Mouse (Mus musculus) liver, postnatal 0 days (tissue): ENCODE results near the gene Ccdc158. TPM values are rescaled to one million over a fixed set of nuclear protein-coding genes. Genes with fewer than 3 reads are reported as not detected.

Experiments
- ATAC-seq: fragments of 200-750 bp; cut with Nextera tagmentation; 2 replicates; pipeline ENCODE4 v1.8.0; 2017; ENCODE audit warnings: mild to moderate bottlenecking, moderate library complexity
- DNase-seq: peaks from one replicate; pipeline ENCODE4 v3.0.0-alpha.2; 2016
- H3K27ac ChIP-seq: fragments of 300-500 bp; sonication (generic); 2 replicates; pipeline ENCODE4 v1.5.1; 2014; ENCODE audit warnings: antibody characterized with exemption, moderate library complexity, mild to moderate bottlenecking, low read depth
- H3K27me3 ChIP-seq: fragments of 300-500 bp; sonication (generic); 2 replicates; pipeline ENCODE4 v1.6.1; 2014; ENCODE audit warnings: low read length, control low read depth, mixed read lengths; ENCODE audit not compliant: insufficient read depth
- H3K36me3 ChIP-seq: fragments of 300-500 bp; sonication (generic); replicated peaks from 2 replicates; pipeline ENCODE4 v1.6.1; 2014; ENCODE audit warnings: mild to moderate bottlenecking, control low read depth, low read length, moderate library complexity, mixed read lengths; ENCODE audit not compliant: insufficient read depth
- H3K4me1 ChIP-seq: fragments of 300-500 bp; sonication (generic); 2 replicates; pipeline ENCODE4 v1.6.1; 2014; ENCODE audit warnings: antibody characterized with exemption, mild to moderate bottlenecking, control low read depth; ENCODE audit not compliant: insufficient read depth
- H3K4me2 ChIP-seq: fragments of 300-500 bp; sonication (generic); 2 replicates; pipeline ENCODE4 v1.6.1; 2014; ENCODE audit warnings: low read depth, mild to moderate bottlenecking, low read length, moderate library complexity, mixed read lengths
- H3K4me3 ChIP-seq: fragments of 300-500 bp; sonication (generic); 2 replicates; pipeline ENCODE4 v1.5.1; 2014; ENCODE audit warnings: low read depth, low read length
- H3K9ac ChIP-seq: fragments of 300-500 bp; sonication (generic); replicated peaks from 2 replicates; pipeline ENCODE4 v1.6.1; 2014; ENCODE audit warnings: mild to moderate bottlenecking, moderate library complexity
- H3K9me3 ChIP-seq: fragments of 300-500 bp; sonication (generic); 2 replicates; pipeline ENCODE4 v1.6.1; 2016; ENCODE audit warnings: mild to moderate bottlenecking, control low read depth, low read length, mixed read lengths
- CTCF ChIP-seq: sonication (generic); IDR thresholded peaks from 2 replicates; pipeline ENCODE4 v1.5.1; 2016; ENCODE audit warnings: antibody characterized with exemption, low read depth
- EP300 ChIP-seq: IDR thresholded peaks from 2 replicates; pipeline ENCODE4 v1.6.1; 2016; ENCODE audit warnings: antibody characterized with exemption, low read depth, mild to moderate bottlenecking
- WGBS: fragments of 180-500 bp; shearing (Covaris S2); extraction: QIAGEN DNeasy Blood & Tissue Kit; methylation state at CpG from one replicate; pipeline ENCODE4 v1.1.7; 2014; ENCODE audit not compliant: insufficient replicate concordance; 5-methylcytosine and 5-hydroxymethylcytosine counted together
- polyA plus RNA-seq: library from polyadenylated mRNA; unstranded; fragments of >200 nt; fragmentation: Nextera tagmentation; extraction: Ambion mirVana; gene quantifications from 2 replicates; pipeline ENCODE4 v1.2.1, GENCODE M21; 2015

Gene Ccdc158
- polyA plus RNA-seq, 1 experiment from 2014 or later: 0.23 TPM

GRCm38 (mm10) chr5:92714886-92715285 is 39.8 kb upstream of the Ccdc158 start:
- Histone ChIP-seq H3K27ac (no peak overlapping the region), H3K4me3 (no peak overlapping the region), H3K27me3 (no peaks in the 10 kb centered on the region), H3K9ac (no peak overlapping the region), H3K4me2 (no peak overlapping the region), H3K4me1 (peaks cover 14% of the 10 kb centered on the region), H3K36me3 (no peaks in the 10 kb centered on the region), H3K9me3 (no peaks in the 10 kb centered on the region)
- 73% methylated on average over 2 of the region's 2 CpGs for WGBS
- TF ChIP-seq EP300: no peak
- TF ChIP-seq CTCF: no peak
- ATAC-seq (no peak), DNase-seq (no peak)

- H3K4me1 ChIP-seq: peaks cover 14% of the 10 kb centered on the region
- H3K4me3 ChIP-seq: no peak overlapping the region
- H3K27ac ChIP-seq: peak overlapping the region; percentile 29; the same call in 1 of the 2 replicates
- no peaks in the 10 kb centered on the region for H3K36me3 ChIP-seq
- no peaks in the 10 kb centered on the region for H3K9me3 ChIP-seq
- WGBS: 64% methylated on average over 5 of the region's 5 CpGs
- DNase-seq: no peak
- H3K9ac ChIP-seq: no peak overlapping the region
- ATAC-seq: no peak
- TF ChIP-seq CTCF (no peak), EP300 (no peak)
- no peak overlapping the region for H3K4me2 ChIP-seq
- H3K27me3 ChIP-seq: no peaks in the 10 kb centered on the region
Measured at GRCm38 (mm10) chr5:92712621-92713395, 37.7 kb upstream of the Ccdc158 start.

GRCm38 (mm10) chr5:92711666-92712290 is 36.7 kb upstream of the Ccdc158 start:
- H3K4me1 ChIP-seq: peaks cover 11% of the 10 kb centered on the region
- ATAC-seq (no peak), DNase-seq (no peak)
- TF ChIP-seq CTCF (no peak), EP300 (no peak)
- no peak overlapping the region for H3K9ac ChIP-seq
- H3K4me3 ChIP-seq: no peak overlapping the region
- no peak overlapping the region for H3K4me2 ChIP-seq
- no peak overlapping the region for H3K27ac ChIP-seq
- no peaks in the 10 kb centered on the region for H3K27me3 ChIP-seq
- H3K36me3 ChIP-seq: no peaks in the 10 kb centered on the region
- H3K9me3 ChIP-seq: no peaks in the 10 kb centered on the region
- 68% methylated on average over 5 of the region's 5 CpGs for WGBS

- Histone ChIP-seq H3K9ac (no peak overlapping the region), H3K27me3 (no peaks in the 10 kb centered on the region), H3K27ac (peak overlapping the region; percentile 70; the same call in 1 of the 2 replicates), H3K4me2 (no peak overlapping the region), H3K4me1 (peaks cover 11% of the 10 kb centered on the region), H3K9me3 (no peaks in the 10 kb centered on the region), H3K4me3 (no peak overlapping the region), H3K36me3 (no peaks in the 10 kb centered on the region)
- ATAC-seq (peak; percentile 68), DNase-seq (peak; percentile 43)
- TF ChIP-seq EP300: peak; percentile 54; the same call in 1 of the 2 replicates
- TF ChIP-seq CTCF: no peak
- WGBS: 68% methylated on average over 8 of the region's 8 CpGs
Measured at GRCm38 (mm10) chr5:92710779-92711178, 35.7 kb upstream of the Ccdc158 start.

GRCm38 (mm10) chr5:92707921-92708491 is 32.9 kb upstream of the Ccdc158 start:
- Histone ChIP-seq H3K4me1 (peaks cover 11% of the 10 kb centered on the region), H3K36me3 (no peaks in the 10 kb centered on the region), H3K9ac (peak overlapping the region; percentile 23; the same call in 1 of the 2 replicates), H3K4me3 (no peak overlapping the region), H3K9me3 (no peaks in the 10 kb centered on the region), H3K27ac (peak overlapping the region; percentile 77), H3K4me2 (no peak overlapping the region), H3K27me3 (no peaks in the 10 kb centered on the region)
- ATAC-seq (peak; percentile 68), DNase-seq (peak; percentile 42)
- no peak for TF ChIP-seq CTCF
- 38% methylated on average over 7 of the region's 7 CpGs for WGBS

GRCm38 (mm10) chr5:92703671-92704070 is 28.6 kb upstream of the Ccdc158 start:
- Histone ChIP-seq H3K9ac (no peak overlapping the region), H3K4me3 (no peak overlapping the region), H3K4me1 (peaks cover 8% of the 10 kb centered on the region), H3K27ac (no peak overlapping the region), H3K36me3 (no peaks in the 10 kb centered on the region), H3K4me2 (no peak overlapping the region), H3K27me3 (no peaks in the 10 kb centered on the region), H3K9me3 (no peaks in the 10 kb centered on the region)
- DNase-seq: no peak
- no peak for ATAC-seq
- TF ChIP-seq EP300 (no peak), CTCF (no peak)
- WGBS: 83% methylated on average over 8 of the region's 8 CpGs
